Mouse (Mus musculus) myocyte (in vitro differentiated cells): ENCODE results near the gene Uqcc1.
"Not testable (repeated sequence)": the region's sequence is repeated elsewhere in the genome, so short reads cannot be mapped to it uniquely, and the experiment has no call there.

Source experiments
- CEBPB ChIP-seq: IDR thresholded peaks from 2 replicates; pipeline ENCODE4 v1.6.1; 2011; ENCODE audit warnings: mild to moderate bottlenecking, moderate library complexity; ENCODE audit not compliant: poor library complexity, insufficient read depth, severe bottlenecking
- E2F4 ChIP-seq: IDR thresholded peaks from one replicate; pipeline ENCODE4 v1.6.1; 2011; ENCODE audit warnings: mild to moderate bottlenecking, control low read depth, moderate library complexity; ENCODE audit not compliant: insufficient read depth
- MAX ChIP-seq: IDR thresholded peaks from one replicate; pipeline ENCODE4 v1.6.1; 2011; ENCODE audit warnings: low read depth, mild to moderate bottlenecking, control low read depth
- MYOD1 ChIP-seq, 3 experiments: IDR thresholded peaks; one replicate each; pipeline ENCODE4 v1.6.1; 2011; ENCODE audit warnings: control low read depth in 2 of 3, low read depth in 2 of 3, mild to moderate bottlenecking in 2 of 3, moderate library complexity in 1 of 3; ENCODE audit not compliant: insufficient read length in 2 of 3, control insufficient read depth in 1 of 3
- MYOG ChIP-seq, 3 experiments: IDR thresholded peaks; one replicate each; pipeline ENCODE4 v1.6.1; 2011; ENCODE audit warnings: control low read depth in 2 of 3, low read depth in 2 of 3, mild to moderate bottlenecking in 2 of 3; ENCODE audit not compliant: insufficient read length in 2 of 3, control insufficient read depth in 1 of 3, insufficient read depth in 1 of 3
- POLR2A ChIP-seq: IDR thresholded peaks from one replicate; pipeline ENCODE4 v1.6.1; 2011; ENCODE audit warnings: low read depth, mild to moderate bottlenecking, control low read depth, moderate library complexity; ENCODE audit not compliant: insufficient read length
- POLR2AphosphoS2 ChIP-seq: IDR thresholded peaks from one replicate; pipeline ENCODE4 v1.6.1; 2011; ENCODE audit warnings: low read depth, control low read depth; ENCODE audit not compliant: insufficient read length
- SRF ChIP-seq: IDR thresholded peaks from one replicate; pipeline ENCODE4 v1.6.1; 2011; ENCODE audit warnings: low read depth; ENCODE audit not compliant: control insufficient read depth, insufficient read length
- TCF12 ChIP-seq: IDR thresholded peaks from one replicate; pipeline ENCODE4 v1.6.1; 2011; ENCODE audit warnings: mild to moderate bottlenecking, control low read depth; ENCODE audit not compliant: poor library complexity, insufficient read depth, severe bottlenecking
- USF1 ChIP-seq: IDR thresholded peaks from one replicate; pipeline ENCODE4 v1.6.1; 2011; ENCODE audit warnings: low read depth, mild to moderate bottlenecking, control low read depth, moderate library complexity

DNA sequence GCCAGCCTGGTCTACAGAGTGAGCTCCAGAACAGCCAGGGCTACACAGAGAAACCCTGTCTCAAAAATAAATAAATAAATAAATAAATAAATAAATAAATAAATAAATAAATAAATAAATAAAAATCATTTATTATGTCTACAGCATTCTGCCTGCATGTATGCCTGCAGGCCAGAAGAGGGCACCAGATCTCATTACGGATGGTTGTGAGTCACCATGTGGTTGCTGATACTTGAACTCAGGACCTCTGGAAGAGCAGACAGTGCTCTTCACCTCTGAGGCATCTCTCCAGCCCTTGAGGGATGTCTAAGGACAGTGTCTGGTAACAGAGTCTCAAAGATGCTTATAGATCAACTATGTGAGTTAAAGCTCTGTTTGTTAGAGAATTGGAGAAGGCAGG lies 98.0 kb downstream of the Uqcc1 start:
- not testable (repeated sequence) for TF ChIP-seq POLR2A; MAX; TCF12; E2F4; MYOG (IDR thresholded peaks at IDR 0.05; ENCODE audit: control insufficient read depth in 1 of 3, insufficient read depth in 1 of 3, insufficient read length in 2 of 3, low read depth in 2 of 3); USF1; MYOD1 (IDR thresholded peaks at IDR 0.05; ENCODE audit: control insufficient read depth in 1 of 3, insufficient read length in 2 of 3, low read depth in 2 of 3); CEBPB; SRF; POLR2AphosphoS2
